Mouse (Mus musculus) hindbrain, embryonic 14.5 days (tissue): ENCODE results near the gene Hes7. TPM values are rescaled to one million over a fixed set of nuclear protein-coding genes. Genes with fewer than 3 reads are reported as not detected.

Experiments used
- ATAC-seq: fragments of 200-750 bp; cut with Nextera tagmentation; 2 replicates; pipeline ENCODE4 v1.8.0; 2017; ENCODE audit warnings: moderate number of reproducible peaks, mild to moderate bottlenecking, moderate TSS enrichment, moderate library complexity; ENCODE audit not compliant: low FRiP score
- DNase-seq: peaks from one replicate; pipeline ENCODE4 v3.0.0-alpha.2; 2015; ENCODE audit warnings: low spot score
- H3K27ac ChIP-seq: fragments of 300-500 bp; sonication (generic); 2 replicates; pipeline ENCODE4 v1.5.1; 2014; ENCODE audit warnings: mild to moderate bottlenecking, moderate library complexity
- H3K27me3 ChIP-seq: fragments of 300-500 bp; sonication (generic); 2 replicates; pipeline ENCODE4 v1.6.1; 2014; ENCODE audit warnings: mild to moderate bottlenecking, low read length, mixed read lengths; ENCODE audit not compliant: control insufficient read depth, insufficient read depth
- H3K36me3 ChIP-seq: fragments of 300-500 bp; sonication (generic); replicated peaks from 2 replicates; pipeline ENCODE4 v1.6.1; 2014; ENCODE audit not compliant: control insufficient read depth, insufficient read depth
- H3K4me1 ChIP-seq: fragments of 300-500 bp; sonication (generic); replicated peaks from 2 replicates; pipeline ENCODE4 v1.6.1; 2014; ENCODE audit warnings: antibody characterized with exemption, low read length, mixed read lengths; ENCODE audit not compliant: control insufficient read depth, insufficient read depth
- H3K4me2 ChIP-seq: fragments of 300-500 bp; sonication (generic); replicated peaks from 2 replicates; pipeline ENCODE4 v1.6.1; 2014; ENCODE audit warnings: mild to moderate bottlenecking, moderate library complexity
- H3K4me3 ChIP-seq: fragments of 300-500 bp; sonication (generic); replicated peaks from 2 replicates; pipeline ENCODE4 v1.5.1; 2014; ENCODE audit warnings: mild to moderate bottlenecking, low read length
- H3K9ac ChIP-seq: fragments of 300-500 bp; sonication (generic); 2 replicates; pipeline ENCODE4 v1.6.1; 2014
- H3K9me3 ChIP-seq: fragments of 300-500 bp; sonication (generic); 2 replicates; pipeline ENCODE4 v1.6.1; 2016; ENCODE audit warnings: low read length; ENCODE audit not compliant: control insufficient read depth
- WGBS: fragments of 180-500 bp; shearing (Covaris S2); extraction: QIAGEN DNeasy Blood & Tissue Kit; methylation state at CpG from one replicate; pipeline ENCODE4 v1.1.7; 2014; 5-methylcytosine and 5-hydroxymethylcytosine counted together
- polyA plus RNA-seq: library from polyadenylated mRNA; unstranded; fragments of >200 nt; fragmentation: Nextera tagmentation; extraction: Ambion mirVana; gene quantifications from 2 replicates; pipeline ENCODE4 v1.2.1, GENCODE M21; 2014

Hes7 gene
- 0.43 and 0.52 TPM in 2 replicates for polyA plus RNA-seq

DNA sequence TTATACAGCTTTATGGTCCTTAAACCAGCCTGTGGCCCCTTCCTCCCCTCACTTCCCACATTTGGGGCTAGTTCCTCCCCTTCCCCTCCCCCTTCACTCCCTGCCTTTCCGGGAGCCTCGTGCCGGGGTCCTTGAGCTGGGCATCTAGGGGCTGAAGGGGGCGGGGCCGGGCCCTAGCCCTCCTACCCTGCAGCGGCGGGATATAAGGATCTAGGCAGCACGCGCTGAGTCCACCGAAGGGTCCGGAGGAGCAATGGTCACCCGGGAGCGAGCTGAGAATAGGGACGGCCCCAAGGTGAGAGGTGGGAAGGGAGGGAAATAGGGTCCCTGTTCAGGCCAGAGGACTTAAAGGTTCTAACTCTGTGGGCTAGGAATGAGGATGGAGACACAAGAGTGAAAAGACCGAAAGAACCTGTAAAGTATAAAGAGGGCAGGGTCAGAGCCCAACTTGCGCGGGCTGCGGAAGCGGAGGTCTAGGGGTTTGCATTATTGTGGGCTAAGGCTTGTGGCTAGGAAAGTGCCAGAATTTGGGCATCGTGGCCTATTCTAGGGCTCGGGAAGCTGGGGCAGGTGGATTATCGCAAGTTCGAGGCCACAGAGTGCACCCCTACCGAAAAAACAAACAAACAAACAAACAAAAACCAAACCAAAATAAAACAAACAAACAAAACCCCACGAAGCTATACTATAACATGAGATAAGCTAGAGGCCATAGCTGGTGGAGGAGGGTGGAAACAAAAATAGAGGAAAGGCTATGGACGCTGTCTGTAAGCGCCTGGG, at the start of gene Hes7:
Gene Hes7 (plus strand): TSS at position 184 of the 780 bp plus-strand sequence.
- H3K9me3 ChIP-seq = no peaks in the 10 kb centered on the region
- H3K4me3 ChIP-seq = peak within 1 kb of the TSS; percentile 64
- peak within 1 kb of the TSS; percentile 98 for H3K4me2 ChIP-seq
- WGBS = 3% methylated on average over 27 of the region's 27 CpGs
- H3K4me1 ChIP-seq = peaks cover 24% of the 10 kb centered on the region
- DNase-seq = peak; percentile 28
- no peak within 1 kb of the TSS for H3K27ac ChIP-seq
- H3K27me3 ChIP-seq = peaks cover 25% of the 10 kb centered on the region
- no peaks in the 10 kb centered on the region for H3K36me3 ChIP-seq
- peak within 1 kb of the TSS; percentile 51 for H3K9ac ChIP-seq
- ATAC-seq = no peak

DNA sequence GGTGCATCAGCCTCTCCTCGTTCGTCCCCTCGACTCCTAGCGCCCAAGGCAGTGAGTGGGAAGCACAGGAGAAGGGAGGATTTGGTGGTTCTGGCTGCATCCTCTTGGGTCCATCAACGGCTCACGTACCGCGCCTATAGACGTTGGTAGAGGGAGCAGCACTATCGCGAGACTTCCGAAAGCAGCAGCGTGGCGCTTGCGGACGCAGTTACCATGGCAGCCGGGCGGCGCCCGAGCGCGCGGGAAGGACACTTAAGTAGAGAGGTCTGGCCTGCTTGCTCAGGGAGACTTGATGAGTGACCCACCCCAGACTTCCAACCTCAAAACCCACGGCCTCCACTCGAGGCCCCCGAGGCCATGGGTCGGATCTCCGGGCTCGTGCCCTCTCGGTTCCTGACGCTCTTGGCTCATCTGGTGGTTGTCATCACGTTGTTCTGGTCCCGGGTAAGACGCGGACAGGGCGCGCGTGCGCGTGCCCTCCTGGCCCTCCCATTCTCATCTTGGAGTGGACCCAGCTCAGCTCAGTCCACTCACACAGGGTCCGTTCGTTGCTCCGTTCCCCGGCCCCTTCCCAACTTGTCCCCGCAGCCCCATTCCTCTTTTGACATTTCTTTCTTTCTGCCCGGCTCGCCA, 49.5 kb upstream of the Hes7 start, which contains the start of gene Tmem107:
Gene Tmem107 (plus strand): TSS at position 217 of the 633 bp plus-strand sequence.
- ATAC-seq (peak; percentile 89), DNase-seq (peak; percentile 93)
- Histone ChIP-seq H3K36me3 (no peaks in the 10 kb centered on the region), H3K4me2 (peak within 1 kb of the TSS; percentile 85), H3K4me1 (peaks cover 24% of the 10 kb centered on the region), H3K27ac (peak within 1 kb of the TSS; percentile 91), H3K4me3 (peak within 1 kb of the TSS; percentile 55), H3K9ac (peak within 1 kb of the TSS; percentile 84), H3K9me3 (no peaks in the 10 kb centered on the region), H3K27me3 (no peaks in the 10 kb centered on the region)
- WGBS = under 1% methylated on average over 47 of the region's 47 CpGs

DNA sequence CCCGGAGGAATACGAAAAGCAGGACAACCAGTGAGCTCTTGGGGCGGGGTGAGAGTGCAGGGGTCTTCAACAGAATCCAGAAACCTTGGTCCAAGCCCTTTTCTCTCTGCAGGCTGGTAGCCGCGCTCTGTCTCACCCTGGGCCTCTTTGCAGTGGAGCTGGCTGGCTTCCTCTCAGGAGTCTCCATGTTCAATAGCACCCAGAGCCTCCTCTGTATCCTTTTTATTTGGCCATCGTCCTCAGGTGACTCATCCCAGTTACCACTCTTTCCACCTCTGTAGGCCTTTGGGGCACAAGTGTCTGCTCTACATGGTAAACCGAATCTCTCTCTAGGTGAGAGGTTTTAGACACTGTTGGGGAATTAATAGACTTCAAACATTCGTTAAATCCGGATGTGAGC, 48.9 kb upstream of the Hes7 start:
- H3K36me3 ChIP-seq = no peaks in the 10 kb centered on the region
- no peaks in the 10 kb centered on the region for H3K27me3 ChIP-seq
- H3K27ac ChIP-seq = peak overlapping the region; percentile 91
- peaks cover 18% of the 10 kb centered on the region for H3K4me1 ChIP-seq
- H3K4me2 ChIP-seq = peak overlapping the region; percentile 85
- DNase-seq = no peak
- ATAC-seq = no peak
- no peaks in the 10 kb centered on the region for H3K9me3 ChIP-seq
- peak overlapping the region; percentile 55 for H3K4me3 ChIP-seq
- 21% methylated on average over 9 of the region's 9 CpGs for WGBS
- H3K9ac ChIP-seq = peak overlapping the region; percentile 84

DNA sequence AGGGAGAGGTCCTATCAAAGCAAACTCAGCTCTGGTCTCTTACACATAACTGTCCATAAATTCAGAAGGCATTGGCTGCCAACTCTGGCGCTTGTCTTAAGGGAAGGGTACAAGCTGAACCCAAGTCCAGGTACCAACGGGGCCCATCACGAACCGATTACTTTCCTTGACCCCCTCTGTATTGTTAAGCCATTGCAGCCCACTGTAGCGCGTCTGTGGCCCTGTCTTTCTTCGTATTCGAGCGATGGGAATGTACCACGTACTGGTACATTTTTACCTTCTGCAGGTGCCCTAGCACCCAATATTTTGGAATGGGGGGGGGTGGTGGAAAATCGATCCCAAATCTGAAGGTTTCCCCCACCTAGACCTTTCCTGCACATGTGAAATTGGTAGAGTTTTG, 48.0 kb upstream of the Hes7 start:
- Histone ChIP-seq H3K4me1 (peaks cover 13% of the 10 kb centered on the region), H3K4me2 (peak overlapping the region; percentile 57), H3K27ac (peak overlapping the region; percentile 98), H3K9me3 (no peaks in the 10 kb centered on the region), H3K27me3 (no peaks in the 10 kb centered on the region), H3K36me3 (no peaks in the 10 kb centered on the region), H3K4me3 (peak overlapping the region; percentile 29), H3K9ac (peak overlapping the region; percentile 74)
- WGBS = 85% methylated on average over 11 of the region's 11 CpGs
- no peak for ATAC-seq
- no peak for DNase-seq

DNA sequence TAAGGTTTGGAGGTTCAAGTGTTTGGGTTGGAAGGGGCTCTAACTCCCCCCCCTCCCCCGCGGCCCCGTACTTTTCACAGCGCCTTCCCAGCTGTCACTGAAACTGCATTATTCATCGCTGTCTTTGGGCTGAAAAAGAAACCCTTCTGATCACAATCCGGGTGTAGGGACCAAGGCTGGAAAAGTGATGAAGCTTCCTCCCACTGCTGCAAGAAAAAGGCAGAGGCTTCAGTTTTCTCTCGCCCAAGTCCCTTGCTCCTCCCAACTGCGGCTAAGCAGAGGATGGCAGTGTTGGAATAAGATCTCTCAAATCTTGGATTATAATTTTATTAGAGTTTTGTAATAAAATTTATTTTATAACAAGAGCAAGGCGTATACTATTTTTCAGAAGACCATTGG, 47.5 kb upstream of the Hes7 start:
- DNase-seq = peak; percentile 35
- H3K36me3 ChIP-seq = no peaks in the 10 kb centered on the region
- 12% methylated on average over 9 of the region's 9 CpGs for WGBS
- peak overlapping the region; percentile 98 for H3K27ac ChIP-seq
- H3K4me1 ChIP-seq = peaks cover 13% of the 10 kb centered on the region
- H3K9ac ChIP-seq = peak overlapping the region; percentile 74
- no peaks in the 10 kb centered on the region for H3K9me3 ChIP-seq
- ATAC-seq = no peak
- peak overlapping the region; percentile 29 for H3K4me3 ChIP-seq
- H3K4me2 ChIP-seq = peak overlapping the region; percentile 57
- no peaks in the 10 kb centered on the region for H3K27me3 ChIP-seq

DNA sequence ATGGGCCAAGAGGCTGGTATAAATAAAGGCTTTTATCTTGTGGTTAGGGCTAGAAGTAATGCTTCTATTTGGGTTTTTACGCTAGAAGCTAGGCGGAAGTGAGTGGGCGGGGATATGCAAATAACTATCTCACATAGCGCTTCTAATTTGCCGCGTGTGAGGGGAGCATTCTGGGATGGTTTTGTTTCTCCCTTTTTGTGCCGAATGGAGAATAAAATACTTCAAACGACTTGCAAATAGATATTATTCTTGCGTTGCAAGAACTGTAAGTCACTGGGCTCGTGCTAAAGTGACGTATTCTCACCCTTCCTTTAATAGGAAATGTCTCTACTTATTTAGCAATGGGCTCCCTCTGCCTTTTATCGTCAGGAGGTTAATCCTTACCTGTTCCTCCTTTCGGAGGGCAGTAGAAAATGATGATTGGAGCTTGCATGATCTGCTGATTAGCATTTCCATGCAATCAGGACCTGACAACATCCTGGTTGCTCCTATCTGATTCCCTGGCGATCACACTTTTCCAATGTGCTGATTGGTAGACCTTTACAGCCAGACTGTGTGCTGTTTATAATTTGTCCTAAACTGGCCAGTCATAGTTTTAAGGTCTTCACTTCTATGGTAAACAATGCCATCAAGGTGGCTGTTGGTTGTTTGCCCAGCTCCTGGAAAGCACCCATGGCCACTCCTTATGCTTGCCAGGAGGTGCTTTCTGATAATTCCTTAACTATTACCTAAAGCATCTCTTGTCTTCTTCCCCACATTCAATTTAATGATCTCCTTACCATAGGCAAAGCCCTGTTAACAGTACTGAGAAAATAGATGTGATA, 46.9 kb upstream of the Hes7 start:
- Histone ChIP-seq H3K4me1 (peaks cover 13% of the 10 kb centered on the region), H3K4me3 (peak overlapping the region; percentile 29), H3K36me3 (no peaks in the 10 kb centered on the region), H3K27me3 (no peaks in the 10 kb centered on the region), H3K9ac (peak overlapping the region; percentile 74), H3K4me2 (peak overlapping the region; percentile 57), H3K27ac (peak overlapping the region; percentile 98), H3K9me3 (no peaks in the 10 kb centered on the region)
- under 1% methylated on average over 14 of the region's 14 CpGs for WGBS
- peak; percentile 96 for DNase-seq
- peak; percentile 74 for ATAC-seq

DNA sequence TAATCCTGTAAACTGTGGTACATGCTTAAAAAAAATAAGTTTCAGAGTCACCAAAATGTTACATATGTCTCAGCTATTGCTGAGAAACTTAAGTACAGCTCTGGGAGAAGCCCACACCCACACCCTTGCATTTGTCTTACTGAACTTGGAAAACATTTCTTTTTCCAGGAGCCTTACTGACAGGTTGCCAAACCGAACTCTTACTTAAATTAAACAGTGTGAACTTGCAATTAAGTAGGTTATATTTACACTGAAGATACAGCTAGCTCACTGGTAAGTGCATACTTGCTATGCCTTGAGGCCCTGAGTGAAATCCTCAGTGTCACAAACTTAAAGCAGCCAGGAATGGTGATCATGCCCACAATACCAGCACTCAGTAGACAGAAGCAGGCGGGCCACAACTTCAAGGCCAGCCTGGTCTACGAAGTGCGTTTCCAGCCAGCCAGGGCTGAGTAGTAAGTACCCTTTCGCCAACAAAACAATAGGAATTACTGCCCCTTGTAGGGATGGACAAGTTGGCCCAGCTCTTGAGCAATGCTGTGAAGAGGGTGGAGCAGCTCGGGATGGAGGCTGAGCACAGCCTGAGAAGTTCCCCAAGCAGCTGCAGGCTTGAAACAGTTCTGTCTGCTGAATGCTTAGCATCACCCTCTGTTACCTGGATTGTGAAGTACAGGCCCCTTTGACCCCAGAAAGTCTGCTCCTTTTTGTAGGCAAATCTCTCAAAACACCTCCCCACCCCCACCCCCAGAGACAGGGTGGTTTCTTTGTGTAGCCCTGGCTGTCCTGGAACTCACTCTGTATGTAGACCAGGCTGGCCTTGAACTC, 46.0 kb upstream of the Hes7 start:
- 44% methylated on average over 6 of the region's 6 CpGs for whole genome bisulfite sequencing
- Histone ChIP-seq H3K27me3 (no peaks in the 10 kb centered on the region), H3K9me3 (no peaks in the 10 kb centered on the region), H3K4me3 (no peak overlapping the region), H3K4me2 (peak overlapping the region; percentile 57; the same call in 1 of the 2 replicates), H3K36me3 (no peaks in the 10 kb centered on the region), H3K4me1 (peaks cover 13% of the 10 kb centered on the region), H3K9ac (no peak overlapping the region), H3K27ac (peak overlapping the region; percentile 98)
- DNase-seq (no peak), ATAC-seq (no peak)

DNA sequence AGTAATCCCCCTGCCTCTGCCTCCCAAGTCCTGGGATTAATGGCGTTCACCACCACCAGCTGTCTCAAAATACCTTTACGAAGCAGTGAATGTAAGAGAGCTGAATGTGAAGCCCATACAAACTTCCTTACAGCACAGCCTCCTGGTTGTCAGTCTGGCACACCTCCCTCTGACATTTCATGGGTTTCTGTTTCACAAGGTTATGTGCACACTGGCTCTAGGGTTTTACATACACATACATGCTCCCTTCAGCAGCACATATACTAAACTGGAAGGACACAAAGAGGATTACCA, 45.5 kb upstream of the Hes7 start:
- Histone ChIP-seq H3K9me3 (no peaks in the 10 kb centered on the region), H3K4me2 (no peak overlapping the region), H3K4me3 (no peak overlapping the region), H3K9ac (no peak overlapping the region), H3K27me3 (no peaks in the 10 kb centered on the region), H3K36me3 (no peaks in the 10 kb centered on the region), H3K4me1 (peaks cover 13% of the 10 kb centered on the region), H3K27ac (no peak overlapping the region)
- WGBS = 50% methylated on average over 2 of the region's 2 CpGs
- ATAC-seq (no peak), DNase-seq (no peak)
